Mouse (Mus musculus) thymus, adult 2 months (tissue): Measurements from ENCODE around the gene Calr4.

Experiments used
- CTCF ChIP-seq: fragments of 200-500 bp; IDR thresholded peaks from 2 replicates; pipeline ENCODE4 v1.5.1; 2012; ENCODE audit warnings: mild to moderate bottlenecking, control low read depth, low read length, moderate library complexity, borderline replicate concordance; ENCODE audit not compliant: control insufficient read depth, poor library complexity, insufficient read depth; ENCODE audit errors: extremely low read depth
- POLR2A ChIP-seq: fragments of 200-500 bp; IDR thresholded peaks from 2 replicates; pipeline ENCODE4 v1.6.1; 2012; ENCODE audit warnings: mild to moderate bottlenecking, low read length, control low read depth, moderate library complexity; ENCODE audit not compliant: control insufficient read depth, poor library complexity, insufficient read depth; ENCODE audit errors: extremely low read depth

- TF ChIP-seq CTCF = no peak
- TF ChIP-seq POLR2A = no peak
Observed at GRCm38 (mm10) chr4:109266744-109267143, 32.5 kb downstream of the Calr4 start.
